Mouse (Mus musculus) spleen, adult 10 weeks (tissue): ENCODE measurements around the gene Smc4. TPM values are rescaled to one million over a fixed set of nuclear protein-coding genes. Genes with fewer than 3 reads are reported as not detected.

ENCODE experiments used
- polyA plus RNA-seq: library from polyadenylated mRNA; stranded (reverse); fragments of 350-450 nt; fragmentation: Illumina TruSeq; extraction: RNeasy Lipid Tissue Mini Kit (QIAGEN cat#74804); gene quantifications from one replicate; pipeline ENCODE4 v1.2.3, GENCODE M21; 2015; ENCODE audit warnings: low replicate concordance; ENCODE audit not compliant: insufficient read depth

Gene Smc4
- 197 TPM for polyA plus RNA-seq

DNA sequence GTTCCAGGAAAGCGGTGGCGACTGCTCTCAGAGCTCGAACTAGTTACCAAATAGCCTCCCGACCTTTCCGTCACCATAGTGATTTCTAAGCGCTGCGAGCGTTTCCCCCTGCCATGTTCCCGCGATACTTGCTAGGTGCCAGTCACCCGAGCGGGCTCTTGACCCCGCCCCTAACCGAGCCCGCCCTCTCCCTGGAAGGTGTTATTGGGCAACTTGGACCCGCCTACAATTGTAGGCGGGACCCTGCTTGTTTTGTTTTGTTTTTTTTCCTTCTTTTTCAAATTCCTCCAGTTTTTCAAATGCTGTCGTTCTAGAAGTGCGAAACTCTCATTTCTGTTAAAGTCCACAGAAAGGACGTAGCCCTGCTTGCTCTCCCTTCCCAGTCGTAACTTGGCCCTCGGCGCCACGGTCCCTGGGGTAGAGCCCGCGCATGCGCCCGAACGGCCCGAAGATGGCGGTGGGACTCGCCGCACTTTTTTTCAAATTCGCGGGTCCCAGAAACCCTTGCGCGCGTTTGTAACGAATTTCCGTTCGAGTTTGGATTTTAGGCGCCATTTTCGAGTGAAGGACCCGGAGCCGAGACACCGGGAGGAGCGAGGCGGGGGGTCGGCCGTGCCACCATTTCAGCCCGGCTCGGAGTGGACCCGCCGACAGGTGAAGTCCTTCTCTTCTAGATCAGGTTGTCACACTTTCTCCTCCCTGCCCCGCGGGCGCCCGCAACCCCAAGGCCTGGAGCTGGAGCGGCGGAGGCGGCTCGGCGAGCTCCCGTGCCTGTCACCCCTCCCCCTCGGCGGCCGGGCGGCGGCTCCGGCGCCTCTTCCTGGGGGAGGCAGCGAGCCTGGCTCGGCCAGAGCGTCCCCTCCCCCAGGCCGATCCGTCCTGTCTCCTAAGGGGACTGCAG is at the start of gene Smc4, which contains the start of gene Ift80:
Gene Smc4, plus strand, starts transcription at position 302 of the 901 bp plus-strand sequence.
Gene Ift80, minus strand, starts transcription at position 134 of the 901 bp plus-strand sequence.

DNA sequence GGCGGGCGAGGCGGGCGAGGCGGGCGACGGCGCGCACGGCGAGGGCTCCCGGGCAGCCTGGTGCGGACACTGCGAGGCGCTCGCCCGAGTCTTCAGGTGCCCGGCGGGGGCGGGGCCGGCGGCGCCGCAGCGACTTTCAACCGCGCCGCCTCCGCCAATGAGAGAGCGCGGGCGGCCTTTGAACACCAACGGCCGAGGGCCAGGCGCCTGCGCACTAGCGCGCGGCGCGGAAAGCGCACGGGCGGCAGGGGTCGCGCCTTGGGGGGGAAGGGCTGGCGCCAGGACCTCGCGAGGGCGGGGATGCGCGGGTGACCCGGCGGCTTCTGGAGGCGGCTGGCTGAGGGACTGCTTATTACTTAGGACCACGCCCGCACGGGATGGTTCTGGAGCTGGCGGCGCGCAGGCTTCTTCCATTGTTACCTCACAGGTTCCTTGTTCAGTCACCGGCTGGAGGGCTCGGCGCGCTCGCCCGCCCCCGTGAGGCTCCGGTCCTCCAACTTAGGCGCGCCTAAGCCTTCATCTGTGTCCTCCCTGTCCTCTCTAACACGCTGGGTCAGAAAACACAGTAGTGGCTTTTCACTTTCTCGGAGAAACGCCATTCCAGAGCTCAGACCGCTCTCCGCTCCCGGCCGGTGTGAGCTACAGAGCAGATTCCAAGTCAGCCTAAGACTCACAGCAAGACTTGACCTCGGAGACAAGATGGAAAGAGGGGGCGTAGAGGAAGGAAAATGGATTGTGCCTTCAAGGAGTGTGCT is 40.3 kb downstream of the Smc4 start, which contains the start of gene Trim59:
Gene Trim59, minus strand, starts transcription at position 111 of the 755 bp plus-strand sequence.

Other genes with a start within 250 kb of the Smc4 start
- 0.77 TPM for gene 1110032F04Rik, start 135.2 kb upstream of the Smc4 start, polyA plus RNA-seq
- gene Ift80, start 168 bp upstream of the Smc4 start, polyA plus RNA-seq, result 38.7 TPM
- gene Trim59, start 40.0 kb downstream of the Smc4 start, polyA plus RNA-seq, result 85.6 TPM
- gene Kpna4, start 122.4 kb downstream of the Smc4 start, polyA plus RNA-seq, result 121 TPM
- not detected for gene Arl14, start 217.7 kb downstream of the Smc4 start, polyA plus RNA-seq